Mouse (Mus musculus) cerebellum, adult 18-20 months (tissue): Measurements from ENCODE around the gene Adck1.
"Not testable (repeated sequence)": the region's sequence is repeated elsewhere in the genome, so short reads cannot be mapped to it uniquely, and the experiment has no call there.

Experiments
- DNase-seq, 2 experiments: peaks; one replicate each; pipeline ENCODE4 v3.0.0; 2021

Gene Adck1

GRCm38 (mm10) chr12:88428735-88429134, 68.4 kb downstream of the Adck1 start:
- DNase-seq, result no peak

GRCm38 (mm10) chr12:88432277-88432676, 71.9 kb downstream of the Adck1 start:
- no peak for DNase-seq

- DNase-seq, result no peak
Measured at GRCm38 (mm10) chr12:88433171-88433570, 72.8 kb downstream of the Adck1 start.

- DNase-seq, result no peak
Measured at GRCm38 (mm10) chr12:88436962-88437750, 76.8 kb downstream of the Adck1 start.

GRCm38 (mm10) chr12:88441922-88442809, 81.8 kb downstream of the Adck1 start:
- DNase-seq, result no peak

- DNase-seq, result peak in 1 of 2 experiments; percentile 21
Measured at GRCm38 (mm10) chr12:88444040-88444439, 83.7 kb downstream of the Adck1 start.

GRCm38 (mm10) chr12:88445471-88445870, 85.1 kb downstream of the Adck1 start:
- DNase-seq, result no peak

- DNase-seq, result no peak
Measured at GRCm38 (mm10) chr12:88450658-88451563, 90.6 kb downstream of the Adck1 start.

- DNase-seq, result no peak
Measured at GRCm38 (mm10) chr12:88454701-88455410, 94.5 kb downstream of the Adck1 start.

GRCm38 (mm10) chr12:88457021-88457420, 96.7 kb downstream of the Adck1 start:
- DNase-seq, result no peak

GRCm38 (mm10) chr12:88458936-88459335, 98.6 kb downstream of the Adck1 start:
- no peak for DNase-seq

GRCm38 (mm10) chr12:88459461-88459860, 99.1 kb downstream of the Adck1 start:
- no peak for DNase-seq

GRCm38 (mm10) chr12:88461026-88461425, 100.7 kb downstream of the Adck1 start:
- no peak for DNase-seq

GRCm38 (mm10) chr12:88463588-88464290, 103.4 kb downstream of the Adck1 start:
- no peak for DNase-seq

GRCm38 (mm10) chr12:88466801-88467200, 106.4 kb downstream of the Adck1 start:
- DNase-seq, result no peak

GRCm38 (mm10) chr12:88467257-88467656, 106.9 kb downstream of the Adck1 start:
- DNase-seq, result no peak

GRCm38 (mm10) chr12:88467935-88468465, 107.6 kb downstream of the Adck1 start:
- no peak for DNase-seq

- no peak for DNase-seq
Measured at GRCm38 (mm10) chr12:88468691-88469090, 108.3 kb downstream of the Adck1 start.

- not testable (repeated sequence) for DNase-seq
Measured at GRCm38 (mm10) chr12:88471884-88472283, 111.5 kb downstream of the Adck1 start.

- no peak for DNase-seq
Measured at GRCm38 (mm10) chr12:88472832-88473231, 112.5 kb downstream of the Adck1 start.

GRCm38 (mm10) chr12:88473796-88474195, 113.4 kb downstream of the Adck1 start:
- DNase-seq, result no peak
